In the genomic region with DNA sequence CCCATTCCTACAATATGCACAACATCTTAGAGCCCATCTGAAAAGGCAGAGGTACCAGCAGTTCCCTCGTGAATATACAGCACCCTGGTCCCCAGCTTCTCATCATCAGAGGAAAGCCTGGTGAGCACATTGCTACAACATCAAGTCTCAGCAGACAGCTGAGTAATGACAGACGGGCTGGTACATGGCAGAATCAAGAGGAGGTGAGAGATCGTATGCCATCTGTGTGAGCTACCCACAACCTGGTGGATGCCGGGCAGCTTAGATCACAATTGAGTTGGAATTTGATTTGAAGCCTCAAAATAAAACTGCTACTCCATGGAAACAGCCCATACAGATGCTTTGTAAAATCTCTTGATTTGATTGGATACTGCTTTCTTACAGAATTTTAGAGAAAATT, we compare ENCODE assay signal across 13 mouse cellular contexts. TPM values are rescaled to one million over a fixed set of nuclear protein-coding genes. Genes with fewer than 3 reads are reported as not detected.
"Had no signal": no experiment of that assay in that cellular context is flagged by ENCODE, and none has a peak within 500 bp of the region (broad histone marks: within the 10 kb centered on the region; RNA-seq: fewer than 3 reads in every experiment).

No protein-coding gene starts in this region.

- H3K4me3 ChIP-seq: limb, embryonic 13.5 days; midbrain, embryonic 12.5 days; neural tube, embryonic 13.5 days; stomach, embryonic 15.5 days had no signal

- H3K27ac ChIP-seq: kidney, postnatal 0 days; limb, embryonic 13.5 days; liver, embryonic 14.5 days; midbrain, embryonic 12.5 days; neural tube, embryonic 13.5 days; stomach, embryonic 15.5 days had no signal

- H3K9me3 ChIP-seq: limb, embryonic 13.5 days; midbrain, embryonic 12.5 days; neural tube, embryonic 13.5 days; stomach, embryonic 15.5 days had no signal

- H3K27me3 ChIP-seq: limb, embryonic 13.5 days; midbrain, embryonic 12.5 days; neural tube, embryonic 13.5 days; stomach, embryonic 15.5 days had no signal

- DNase-seq: kidney, adult 9 months; kidney, postnatal 36 days; left cerebral cortex, postnatal 4 days; lung, adult 18-20 months; thymus, adult 18-20 months; thymus, postnatal 14 days had no signal

- H3K4me1 ChIP-seq: limb, embryonic 13.5 days; midbrain, embryonic 12.5 days; neural tube, embryonic 13.5 days; stomach, embryonic 15.5 days had no signal

- H3K36me3 ChIP-seq: limb, embryonic 13.5 days; midbrain, embryonic 12.5 days; stomach, embryonic 15.5 days had no signal

RNA-seq across cellular contexts. Expression of gene Tmod1, which starts 40.2 kb away (rescaled TPM):
- polyA plus RNA-seq: liver, adult 2 months had no signal
